Mouse (Mus musculus): ENCODE measurements around the gene Endou. TPM values are rescaled to one million over a fixed set of nuclear protein-coding genes. Genes with fewer than 3 reads are reported as not detected.
A peak's percentile ranks its signal among the peaks of the same experiment; 100 is the strongest.

The Endou gene
- polyA plus RNA-seq, 1 experiment from 2014 or later, result 0.22 TPM

GRCm38 (mm10) chr15:97761438-97761837 is 30.3 kb upstream of the Endou start:
- Histone ChIP-seq H3K27ac (ENCODE audit: low read length) (no peak overlapping the region), H3K36me3 (ENCODE audit: control insufficient read depth, insufficient read depth, low read length) (no peaks in the 10 kb centered on the region), H3K4me3 (ENCODE audit: low read length) (no peak overlapping the region), H3K27me3 (replicated peaks; ENCODE audit: control insufficient read depth, insufficient read depth, low read length) (peaks cover 3% of the 10 kb centered on the region; the same call in 1 of the 2 replicates), H3K4me1 (ENCODE audit: control insufficient read depth, insufficient read depth, low read length) (peaks cover 3% of the 10 kb centered on the region), H3K9me3 (ENCODE audit: control insufficient read depth, low read length) (no peaks in the 10 kb centered on the region), H3K9ac (ENCODE audit: low read depth, low read length) (0 out of 2 replicates have a peak overlapping the region, but pooled peaks have one; percentile 5), H3K4me2 (ENCODE audit: low read depth, low read length) (no peak overlapping the region)
- 28% methylated on average over 13 of the region's 13 CpGs for WGBS
- ATAC-seq, result peak; percentile 10; the same call in 1 of the 2 replicates

- no peak overlapping the region for H3K4me2 ChIP-seq (ENCODE audit: low read depth, low read length)
- H3K9me3 ChIP-seq (ENCODE audit: control insufficient read depth, low read length), result no peaks in the 10 kb centered on the region
- no peak overlapping the region for H3K27ac ChIP-seq (ENCODE audit: low read length)
- WGBS, result 66% methylated on average over 5 of the region's 5 CpGs
- no peak overlapping the region for H3K4me3 ChIP-seq (ENCODE audit: low read length)
- H3K36me3 ChIP-seq (ENCODE audit: control insufficient read depth, insufficient read depth, low read length), result no peaks in the 10 kb centered on the region
- H3K4me1 ChIP-seq (ENCODE audit: control insufficient read depth, insufficient read depth, low read length), result 0 out of 2 replicates have a peak, but pooled peaks cover 2% of the 10 kb centered on the region
- ATAC-seq, result no peak
- H3K9ac ChIP-seq (ENCODE audit: low read depth, low read length), result no peak overlapping the region
- no peaks in the 10 kb centered on the region for H3K27me3 ChIP-seq (replicated peaks; ENCODE audit: control insufficient read depth, insufficient read depth, low read length)
Observed at GRCm38 (mm10) chr15:97760952-97761351, 29.8 kb upstream of the Endou start.

GRCm38 (mm10) chr15:97760006-97760405 is 28.9 kb upstream of the Endou start:
- H3K4me1 ChIP-seq (ENCODE audit: control insufficient read depth, insufficient read depth, low read length), result 0 out of 2 replicates have a peak, but pooled peaks cover 2% of the 10 kb centered on the region
- no peak overlapping the region for H3K4me3 ChIP-seq (ENCODE audit: low read length)
- ATAC-seq, result no peak
- H3K9me3 ChIP-seq (ENCODE audit: control insufficient read depth, low read length), result no peaks in the 10 kb centered on the region
- 83% methylated on average over 9 of the region's 9 CpGs for WGBS
- no peaks in the 10 kb centered on the region for H3K36me3 ChIP-seq (ENCODE audit: control insufficient read depth, insufficient read depth, low read length)
- H3K4me2 ChIP-seq (ENCODE audit: low read depth, low read length), result no peak overlapping the region
- H3K27ac ChIP-seq (ENCODE audit: low read length), result no peak overlapping the region
- H3K9ac ChIP-seq (ENCODE audit: low read depth, low read length), result no peak overlapping the region
- H3K27me3 ChIP-seq (replicated peaks; ENCODE audit: control insufficient read depth, insufficient read depth, low read length), result no peaks in the 10 kb centered on the region

- 64% methylated on average over 8 of the region's 8 CpGs for WGBS
- no peak overlapping the region for H3K4me3 ChIP-seq (ENCODE audit: low read length)
- H3K9ac ChIP-seq (ENCODE audit: low read depth, low read length), result no peak overlapping the region
- no peak overlapping the region for H3K4me2 ChIP-seq (ENCODE audit: low read depth, low read length)
- no peak overlapping the region for H3K27ac ChIP-seq (ENCODE audit: low read length)
- H3K27me3 ChIP-seq (replicated peaks; ENCODE audit: control insufficient read depth, insufficient read depth, low read length), result no peaks in the 10 kb centered on the region
- no peaks in the 10 kb centered on the region for H3K36me3 ChIP-seq (ENCODE audit: control insufficient read depth, insufficient read depth, low read length)
- H3K4me1 ChIP-seq (ENCODE audit: control insufficient read depth, insufficient read depth, low read length), result peaks cover 15% of the 10 kb centered on the region
- no peak for ATAC-seq
- H3K9me3 ChIP-seq (ENCODE audit: control insufficient read depth, low read length), result no peaks in the 10 kb centered on the region
Observed at GRCm38 (mm10) chr15:97755361-97755760, 24.2 kb upstream of the Endou start.

GRCm38 (mm10) chr15:97754476-97754875 is 23.3 kb upstream of the Endou start:
- H3K4me2 ChIP-seq (ENCODE audit: low read depth, low read length), result no peak overlapping the region
- no peak overlapping the region for H3K27ac ChIP-seq (ENCODE audit: low read length)
- H3K4me1 ChIP-seq (ENCODE audit: control insufficient read depth, insufficient read depth, low read length), result peaks cover 17% of the 10 kb centered on the region
- no peak overlapping the region for H3K4me3 ChIP-seq (ENCODE audit: low read length)
- H3K27me3 ChIP-seq (replicated peaks; ENCODE audit: control insufficient read depth, insufficient read depth, low read length), result no peaks in the 10 kb centered on the region
- no peak for ATAC-seq
- no peaks in the 10 kb centered on the region for H3K9me3 ChIP-seq (ENCODE audit: control insufficient read depth, low read length)
- H3K36me3 ChIP-seq (ENCODE audit: control insufficient read depth, insufficient read depth, low read length), result no peaks in the 10 kb centered on the region
- WGBS, result 45% methylated on average over 6 of the region's 6 CpGs
- H3K9ac ChIP-seq (ENCODE audit: low read depth, low read length), result 0 out of 2 replicates have a peak overlapping the region, but pooled peaks have one; percentile 24

- no peaks in the 10 kb centered on the region for H3K36me3 ChIP-seq (ENCODE audit: control insufficient read depth, insufficient read depth, low read length)
- WGBS, result 84% methylated on average over 5 of the region's 5 CpGs
- H3K9ac ChIP-seq (ENCODE audit: low read depth, low read length), result no peak overlapping the region
- no peak overlapping the region for H3K27ac ChIP-seq (ENCODE audit: low read length)
- peaks cover 17% of the 10 kb centered on the region for H3K4me1 ChIP-seq (ENCODE audit: control insufficient read depth, insufficient read depth, low read length)
- H3K27me3 ChIP-seq (replicated peaks; ENCODE audit: control insufficient read depth, insufficient read depth, low read length), result no peaks in the 10 kb centered on the region
- no peak overlapping the region for H3K4me3 ChIP-seq (ENCODE audit: low read length)
- H3K4me2 ChIP-seq (ENCODE audit: low read depth, low read length), result no peak overlapping the region
- no peak for ATAC-seq
- no peaks in the 10 kb centered on the region for H3K9me3 ChIP-seq (ENCODE audit: control insufficient read depth, low read length)
Observed at GRCm38 (mm10) chr15:97752491-97752890, 21.4 kb upstream of the Endou start.

- H3K9me3 ChIP-seq (ENCODE audit: control insufficient read depth, low read length), result no peaks in the 10 kb centered on the region
- no peak overlapping the region for H3K27ac ChIP-seq (ENCODE audit: low read length)
- 72% methylated on average over 2 of the region's 2 CpGs for WGBS
- no peak overlapping the region for H3K4me3 ChIP-seq (ENCODE audit: low read length)
- no peak for ATAC-seq
- no peaks in the 10 kb centered on the region for H3K27me3 ChIP-seq (replicated peaks; ENCODE audit: control insufficient read depth, insufficient read depth, low read length)
- H3K4me2 ChIP-seq (ENCODE audit: low read depth, low read length), result no peak overlapping the region
- peaks cover 17% of the 10 kb centered on the region for H3K4me1 ChIP-seq (ENCODE audit: control insufficient read depth, insufficient read depth, low read length)
- no peaks in the 10 kb centered on the region for H3K36me3 ChIP-seq (ENCODE audit: control insufficient read depth, insufficient read depth, low read length)
- H3K9ac ChIP-seq (ENCODE audit: low read depth, low read length), result no peak overlapping the region
Observed at GRCm38 (mm10) chr15:97751676-97752075, 20.5 kb upstream of the Endou start.

GRCm38 (mm10) chr15:97750697-97751096 is 19.6 kb upstream of the Endou start:
- Histone ChIP-seq H3K27me3 (replicated peaks; ENCODE audit: control insufficient read depth, insufficient read depth, low read length) (no peaks in the 10 kb centered on the region), H3K27ac (ENCODE audit: low read length) (peak overlapping the region; percentile 33), H3K36me3 (ENCODE audit: control insufficient read depth, insufficient read depth, low read length) (no peaks in the 10 kb centered on the region), H3K9ac (ENCODE audit: low read depth, low read length) (peak overlapping the region; percentile 35; the same call in 1 of the 2 replicates), H3K4me1 (ENCODE audit: control insufficient read depth, insufficient read depth, low read length) (peaks cover 17% of the 10 kb centered on the region), H3K4me3 (ENCODE audit: low read length) (no peak overlapping the region), H3K9me3 (ENCODE audit: control insufficient read depth, low read length) (no peaks in the 10 kb centered on the region), H3K4me2 (ENCODE audit: low read depth, low read length) (0 out of 2 replicates have a peak overlapping the region, but pooled peaks have one; percentile 13)
- peak; percentile 67 for ATAC-seq
- 25% methylated on average over 12 of the region's 12 CpGs for WGBS

- Histone ChIP-seq H3K4me2 (ENCODE audit: low read depth, low read length) (no peak overlapping the region), H3K27ac (ENCODE audit: low read length) (no peak overlapping the region), H3K9ac (ENCODE audit: low read depth, low read length) (no peak overlapping the region), H3K27me3 (replicated peaks; ENCODE audit: control insufficient read depth, insufficient read depth, low read length) (no peaks in the 10 kb centered on the region), H3K4me3 (ENCODE audit: low read length) (no peak overlapping the region), H3K9me3 (ENCODE audit: control insufficient read depth, low read length) (no peaks in the 10 kb centered on the region), H3K4me1 (ENCODE audit: control insufficient read depth, insufficient read depth, low read length) (peaks cover 19% of the 10 kb centered on the region), H3K36me3 (ENCODE audit: control insufficient read depth, insufficient read depth, low read length) (no peaks in the 10 kb centered on the region)
- 87% methylated on average over 13 of the region's 13 CpGs for WGBS
- ATAC-seq, result no peak
Observed at GRCm38 (mm10) chr15:97749841-97750240, 18.7 kb upstream of the Endou start.

GRCm38 (mm10) chr15:97749397-97749796 is 18.3 kb upstream of the Endou start:
- Histone ChIP-seq H3K9ac (ENCODE audit: low read depth, low read length) (no peak overlapping the region), H3K36me3 (ENCODE audit: control insufficient read depth, insufficient read depth, low read length) (no peaks in the 10 kb centered on the region), H3K4me1 (ENCODE audit: control insufficient read depth, insufficient read depth, low read length) (peaks cover 15% of the 10 kb centered on the region), H3K9me3 (ENCODE audit: control insufficient read depth, low read length) (no peaks in the 10 kb centered on the region), H3K27ac (ENCODE audit: low read length) (no peak overlapping the region), H3K4me2 (ENCODE audit: low read depth, low read length) (no peak overlapping the region), H3K27me3 (replicated peaks; ENCODE audit: control insufficient read depth, insufficient read depth, low read length) (no peaks in the 10 kb centered on the region), H3K4me3 (ENCODE audit: low read length) (no peak overlapping the region)
- ATAC-seq, result no peak
- 85% methylated on average over 9 of the region's 9 CpGs for WGBS
